Mouse (Mus musculus) G1E (cell line): Measurements from ENCODE around the gene Tmem106c. TPM values are rescaled to one million over a fixed set of nuclear protein-coding genes. Genes with fewer than 3 reads are reported as not detected.

Experiments used
- ATAC-seq: 2 replicates; pipeline ENCODE4 v1.8.0; 2016; ENCODE audit warnings: mild to moderate bottlenecking; ENCODE audit not compliant: insufficient number of reproducible peaks, poor library complexity, low FRiP score, severe bottlenecking; ENCODE audit errors: extremely low read depth
- DNase-seq: peaks from one replicate; pipeline ENCODE4 v3.0.0; 2012; ENCODE audit warnings: low spot score
- H3K27me3 ChIP-seq: 2 replicates; pipeline ENCODE4 v1.6.1; 2012; ENCODE audit warnings: mild to moderate bottlenecking, low read length, inconsistent platforms; ENCODE audit not compliant: insufficient read depth
- H3K36me3 ChIP-seq: replicated peaks from 2 replicates; pipeline ENCODE3; 2012; ENCODE audit warnings: mild to moderate bottlenecking, inconsistent platforms
- H3K4me1 ChIP-seq: 2 replicates; pipeline ENCODE4 v1.6.1; 2012; ENCODE audit warnings: low read depth, low read length, inconsistent platforms, mixed read lengths; ENCODE audit not compliant: insufficient read depth
- H3K4me3 ChIP-seq: 2 replicates; pipeline ENCODE4 v1.5.1; 2012; ENCODE audit warnings: low read depth, mild to moderate bottlenecking, inconsistent platforms, low read length, moderate library complexity, mixed read lengths
- H3K9me3 ChIP-seq: replicated peaks from 2 replicates; pipeline ENCODE4 v1.6.1; 2012; ENCODE audit warnings: inconsistent platforms
- CTCF ChIP-seq: IDR thresholded peaks from 2 replicates; pipeline ENCODE4 v1.5.1; 2012; ENCODE audit warnings: low read depth, low read length, inconsistent platforms, mixed read lengths
- GATA1 ChIP-seq: IDR thresholded peaks from 2 replicates; pipeline ENCODE4 v1.6.1; 2012; ENCODE audit warnings: borderline replicate concordance, low read length, inconsistent platforms, mixed read lengths
- GATA2 ChIP-seq: IDR thresholded peaks from 2 replicates; pipeline ENCODE4 v1.6.1; 2012; ENCODE audit warnings: low read depth, low read length, inconsistent platforms, borderline replicate concordance
- POLR2AphosphoS5 ChIP-seq: IDR thresholded peaks from 2 replicates; pipeline ENCODE4 v1.6.1; 2012; ENCODE audit warnings: low read depth, low read length, inconsistent platforms; ENCODE audit not compliant: insufficient replicate concordance
- TAL1 ChIP-seq: conservative IDR thresholded peaks from 2 replicates; pipeline ENCODE4 v1.6.1; 2012; ENCODE audit warnings: low read depth, low read length, inconsistent platforms, mixed read lengths
- polyA plus RNA-seq: library from polyadenylated mRNA; stranded (reverse); fragments of >175 nt; gene quantifications from 2 replicates; pipeline ENCODE4 v1.2.3, GENCODE M21; 2012
- total RNA-seq, 2 experiments: library from RNA; stranded (forward) in 1 of 2; stranded (reverse) in 1 of 2; fragments of 200-1000 nt in 1 of 2; fragments of >200 nt in 1 of 2; fragmentation: Nextera tagmentation in 1 of 2; gene quantifications; 2 replicates each; pipeline ENCODE4 v1.2.3; 2014 to 2017

Gene Tmem106c
- total and polyA plus RNA-seq, 3 experiments: 18.6 to 54.3 (median 19.2) TPM

DNA sequence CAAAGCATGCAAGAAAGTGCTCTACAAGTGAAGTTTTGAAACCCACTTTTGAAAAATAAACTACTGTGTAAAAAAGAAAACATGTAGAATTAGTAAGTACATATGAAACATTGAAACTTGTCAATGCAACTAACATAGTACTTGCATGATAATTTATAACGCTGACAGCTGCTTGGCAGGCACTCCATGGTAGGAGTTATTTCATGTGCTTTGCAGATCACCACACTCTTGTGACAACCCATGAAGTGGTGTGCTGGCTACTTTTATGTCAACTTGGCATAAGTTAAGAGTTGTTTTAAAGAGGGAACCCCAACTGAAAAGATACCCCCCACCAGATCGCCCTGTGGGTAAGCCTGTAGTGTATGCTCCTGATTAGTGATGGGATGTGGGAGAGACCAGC is 41.6 kb upstream of the Tmem106c start:
- no peaks in the 10 kb centered on the region for H3K27me3 ChIP-seq
- H3K4me1 ChIP-seq: no peaks in the 10 kb centered on the region
- DNase-seq: no peak
- H3K4me3 ChIP-seq: no peak overlapping the region
- no peaks in the 10 kb centered on the region for H3K9me3 ChIP-seq
- TF ChIP-seq CTCF: no peak
- no peak for TF ChIP-seq GATA2
- no peak for TF ChIP-seq GATA1
- no peak for TF ChIP-seq POLR2AphosphoS5
- TF ChIP-seq TAL1: no peak
- no peak for ATAC-seq
- no peaks in the 10 kb centered on the region for H3K36me3 ChIP-seq

DNA sequence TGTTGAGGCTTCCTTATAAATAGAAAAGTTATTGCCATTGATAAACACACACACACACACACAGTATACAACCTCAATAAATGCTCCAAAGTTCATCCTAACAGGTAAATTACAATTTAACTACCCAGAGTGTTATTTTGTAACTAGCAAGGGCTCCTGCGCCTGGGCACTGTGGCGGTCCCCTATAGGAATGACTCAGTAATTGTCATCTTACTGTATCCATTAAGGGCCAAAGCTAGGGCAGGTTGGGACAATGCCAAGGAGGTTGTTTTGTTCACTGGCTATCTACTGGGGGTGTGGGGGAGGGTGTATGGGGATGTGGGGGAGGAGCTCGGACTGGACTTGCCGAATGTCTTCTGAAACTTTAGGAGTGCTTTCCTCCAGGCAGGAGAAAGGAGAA is 37.0 kb upstream of the Tmem106c start:
- Histone ChIP-seq H3K27me3 (peaks cover 15% of the 10 kb centered on the region), H3K4me3 (no peak overlapping the region), H3K9me3 (no peaks in the 10 kb centered on the region), H3K4me1 (no peaks in the 10 kb centered on the region), H3K36me3 (no peaks in the 10 kb centered on the region)
- DNase-seq (no peak), ATAC-seq (no peak)
- TF ChIP-seq TAL1 (no peak), GATA1 (no peak)

DNA sequence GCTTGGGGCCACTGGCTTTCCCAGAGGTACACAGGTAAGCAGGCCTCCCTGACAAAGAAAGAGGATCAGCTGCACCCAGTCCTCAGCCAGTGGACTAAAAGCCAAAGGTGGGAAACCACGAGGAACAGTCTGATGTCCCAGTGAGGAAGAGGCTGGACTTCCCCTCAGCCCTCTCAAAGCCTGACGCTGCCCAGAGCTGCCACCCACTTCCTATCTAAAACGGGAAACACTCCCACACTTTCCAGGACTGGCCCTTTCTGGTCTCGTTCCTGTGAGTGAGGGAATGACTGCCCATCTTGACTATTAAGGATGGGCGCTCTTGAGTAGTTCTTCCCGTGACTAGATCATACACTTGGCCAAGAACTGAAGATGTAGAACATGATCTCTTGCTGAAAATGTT is 36.2 kb upstream of the Tmem106c start:
- DNase-seq (no peak), ATAC-seq (no peak)
- H3K4me1 ChIP-seq: no peaks in the 10 kb centered on the region
- H3K9me3 ChIP-seq: no peaks in the 10 kb centered on the region
- H3K4me3 ChIP-seq: no peak overlapping the region
- TF ChIP-seq POLR2AphosphoS5 (no peak), GATA2 (no peak), GATA1 (no peak), CTCF (no peak), TAL1 (no peak)
- H3K36me3 ChIP-seq: no peaks in the 10 kb centered on the region
- H3K27me3 ChIP-seq: peaks cover 15% of the 10 kb centered on the region

GRCm38 (mm10) chr15:97929259-97929824 is 34.7 kb upstream of the Tmem106c start:
- no peak for DNase-seq
- no peak for ATAC-seq

DNA sequence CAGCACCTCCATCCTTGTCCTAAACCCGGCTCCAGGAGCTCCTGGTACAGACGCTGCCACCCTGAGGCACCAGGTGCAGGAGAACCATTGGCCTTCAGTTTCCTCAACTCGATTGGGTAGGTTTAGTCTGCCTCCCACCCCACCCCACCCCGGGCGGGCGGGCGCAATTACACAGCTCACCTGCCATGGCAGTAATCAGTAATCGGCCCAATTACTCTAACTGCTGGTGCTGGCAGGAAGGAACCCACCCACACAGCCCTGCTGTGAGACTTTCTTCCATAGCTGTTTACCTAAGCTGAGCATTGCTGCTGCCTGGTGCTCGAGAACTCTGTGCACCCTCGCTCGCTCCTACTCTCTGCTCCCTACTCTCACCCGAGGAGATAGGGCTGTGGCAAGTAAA is 31.6 kb upstream of the Tmem106c start:
- peaks cover 17% of the 10 kb centered on the region for H3K27me3 ChIP-seq
- ATAC-seq: no peak

More at GRCm38 (mm10) chr15:97929259-97929824, 34.7 kb upstream of the Tmem106c start:
- Histone ChIP-seq H3K36me3 (no peaks in the 10 kb centered on the region), H3K4me3 (no peak overlapping the region), H3K9me3 (no peaks in the 10 kb centered on the region), H3K27me3 (peaks cover 15% of the 10 kb centered on the region), H3K4me1 (no peaks in the 10 kb centered on the region)
- no peak for TF ChIP-seq CTCF
- TF ChIP-seq TAL1: no peak
- no peak for TF ChIP-seq GATA1
- TF ChIP-seq GATA2: no peak

DNA sequence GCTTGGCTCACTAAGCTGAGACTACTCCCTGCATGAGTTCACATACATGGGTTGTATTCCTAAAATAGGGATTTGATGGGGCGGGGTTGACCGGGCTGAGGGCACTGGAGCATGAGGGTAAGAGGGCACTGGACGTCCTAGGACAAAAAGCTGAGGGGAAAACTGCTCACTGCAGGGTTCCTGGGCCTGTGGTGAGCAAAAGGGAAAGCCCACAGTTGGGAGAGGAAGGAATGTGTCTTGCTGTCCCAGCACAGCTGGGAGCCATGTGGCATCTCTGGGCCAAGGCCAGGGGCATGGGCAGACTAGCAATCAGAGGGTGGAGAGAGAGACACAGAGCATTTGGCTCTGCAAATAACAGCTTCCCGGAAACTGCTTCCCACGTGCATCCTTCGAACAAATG is 25.4 kb upstream of the Tmem106c start:
- Histone ChIP-seq H3K9me3 (no peaks in the 10 kb centered on the region), H3K4me1 (no peaks in the 10 kb centered on the region), H3K36me3 (no peaks in the 10 kb centered on the region), H3K4me3 (no peak overlapping the region), H3K27me3 (peaks cover 12% of the 10 kb centered on the region)
- DNase-seq: no peak
- TF ChIP-seq CTCF (no peak), GATA2 (no peak), GATA1 (no peak), POLR2AphosphoS5 (no peak), TAL1 (no peak)
- ATAC-seq: no peak

More for the DNA sequence above, 31.6 kb upstream of the Tmem106c start:
- no peak for DNase-seq
- TF ChIP-seq POLR2AphosphoS5 (no peak), GATA1 (no peak), CTCF (no peak), GATA2 (no peak), TAL1 (no peak)
- Histone ChIP-seq H3K4me1 (no peaks in the 10 kb centered on the region), H3K36me3 (no peaks in the 10 kb centered on the region), H3K9me3 (no peaks in the 10 kb centered on the region), H3K4me3 (no peak overlapping the region)

GRCm38 (mm10) chr15:97940088-97940487 is 23.9 kb upstream of the Tmem106c start:
- no peak for ATAC-seq
- Histone ChIP-seq H3K27me3 (peaks cover 14% of the 10 kb centered on the region; the same call in 1 of the 2 replicates), H3K9me3 (no peaks in the 10 kb centered on the region), H3K4me3 (no peak overlapping the region), H3K36me3 (no peaks in the 10 kb centered on the region), H3K4me1 (no peaks in the 10 kb centered on the region)
- no peak for DNase-seq
- TF ChIP-seq GATA2: no peak
- no peak for TF ChIP-seq POLR2AphosphoS5
- TF ChIP-seq GATA1: no peak
- no peak for TF ChIP-seq CTCF
- no peak for TF ChIP-seq TAL1
